Mouse (Mus musculus) limb, embryonic 15.5 days (tissue): ENCODE data around the gene Gm8138. TPM values are rescaled to one million over a fixed set of nuclear protein-coding genes. Genes with fewer than 3 reads are reported as not detected.
"Not testable (repeated sequence)": the region's sequence is repeated elsewhere in the genome, so short reads cannot be mapped to it uniquely, and the experiment has no call there.

Experiments
- ATAC-seq: fragments of 200-750 bp; cut with Nextera tagmentation; 2 replicates; pipeline ENCODE4 v1.8.0; 2017; ENCODE audit warnings: low read depth, moderate TSS enrichment; ENCODE audit not compliant: insufficient number of reproducible peaks, low FRiP score, low TSS enrichment
- H3K27ac ChIP-seq: fragments of 300-500 bp; sonication (generic); 2 replicates; pipeline ENCODE4 v1.5.1; 2015; ENCODE audit warnings: moderate library complexity, mild to moderate bottlenecking, inconsistent platforms
- H3K27me3 ChIP-seq: fragments of 300-500 bp; sonication (generic); 2 replicates; pipeline ENCODE4 v1.6.1; 2015; ENCODE audit warnings: inconsistent platforms
- H3K36me3 ChIP-seq: fragments of 300-500 bp; sonication (generic); 2 replicates; pipeline ENCODE4 v1.6.1; 2015; ENCODE audit warnings: inconsistent platforms
- H3K4me1 ChIP-seq: fragments of 300-500 bp; sonication (generic); 2 replicates; pipeline ENCODE4 v1.6.1; 2015; ENCODE audit warnings: inconsistent platforms
- H3K4me2 ChIP-seq: fragments of 300-500 bp; sonication (generic); 2 replicates; pipeline ENCODE4 v1.6.1; 2015; ENCODE audit warnings: mild to moderate bottlenecking, inconsistent platforms
- H3K4me3 ChIP-seq: fragments of 300-500 bp; sonication (generic); 2 replicates; pipeline ENCODE4 v1.5.1; 2015; ENCODE audit warnings: mild to moderate bottlenecking, inconsistent platforms
- H3K9ac ChIP-seq: fragments of 300-500 bp; sonication (generic); 2 replicates; pipeline ENCODE4 v1.6.1; 2015; ENCODE audit warnings: inconsistent platforms
- H3K9me3 ChIP-seq: fragments of 300-500 bp; sonication (generic); 2 replicates; pipeline ENCODE4 v1.6.1; 2016; ENCODE audit warnings: inconsistent platforms
- WGBS: fragments of 180-500 bp; shearing (Covaris S2); methylation state at CpG from one replicate; pipeline ENCODE4 v1.1.7; 2015; 5-methylcytosine and 5-hydroxymethylcytosine counted together
- polyA plus RNA-seq: library from polyadenylated mRNA; unstranded; fragments of >200 nt; fragmentation: Nextera tagmentation; extraction: Ambion mirVana; gene quantifications from 2 replicates; pipeline ENCODE4 v1.2.1, GENCODE M21; 2015

Gene Gm8138
- polyA plus RNA-seq: not detected in 2 replicates

- not testable (repeated sequence) for ATAC-seq, H3K4me2 ChIP-seq, H3K9ac ChIP-seq, H3K27me3 ChIP-seq, H3K4me3 ChIP-seq, H3K4me1 ChIP-seq, H3K36me3 ChIP-seq, H3K9me3 ChIP-seq, H3K27ac ChIP-seq
- no CpG with 5 or more reads among the region's 3 CpGs for WGBS
Observed at GRCm38 (mm10) chr14:43416250-43416649, at the start of gene Gm8138. Gene Gm8138, minus strand, starts transcription at chr14:43416350.

- WGBS: 82% methylated on average over 11 of the region's 11 CpGs
- not testable (repeated sequence) for H3K36me3 ChIP-seq, H3K4me1 ChIP-seq, H3K27ac ChIP-seq, H3K9me3 ChIP-seq, H3K27me3 ChIP-seq, H3K4me2 ChIP-seq, H3K9ac ChIP-seq, ATAC-seq, H3K4me3 ChIP-seq
Observed at GRCm38 (mm10) chr14:43361713-43362112, 54.4 kb downstream of the Gm8138 start.

Other genes starting within 250 kb of the Gm8138 start
- gene Gm7233, start 236.5 kb downstream of the Gm8138 start, polyA plus RNA-seq: not detected in 2 replicates
- not detected in 2 replicates for gene Gm8122, start 181.0 kb downstream of the Gm8138 start, polyA plus RNA-seq
- not detected in 2 replicates for gene Gm8126, start 157.7 kb downstream of the Gm8138 start, polyA plus RNA-seq
- gene Gm9732, start 141.3 kb downstream of the Gm8138 start, polyA plus RNA-seq: not detected in 2 replicates
- not detected in 2 replicates for gene Gm8127, start 122.5 kb downstream of the Gm8138 start, polyA plus RNA-seq
- gene 1700001F09Rik, start 68.5 kb downstream of the Gm8138 start, polyA plus RNA-seq: not detected in 2 replicates
- gene Gm5799, start 127.2 kb upstream of the Gm8138 start, polyA plus RNA-seq: not detected in 2 replicates
- gene Gm17654, start 162.8 kb upstream of the Gm8138 start, polyA plus RNA-seq: not detected in 2 replicates
- gene Gm10375, start 191.7 kb upstream of the Gm8138 start, polyA plus RNA-seq: not detected in 2 replicates